Mouse (Mus musculus) thymus, postnatal 14 days (tissue): Measurements from ENCODE around the gene Dusp12.

Experiments used
- DNase-seq: peaks from one replicate; pipeline ENCODE4 v3.0.0; 2021

The Dusp12 gene

GRCm38 (mm10) chr1:170896651-170897281 is 11.4 kb upstream of the Dusp12 start:
- no peak for DNase-seq

GRCm38 (mm10) chr1:170894603-170895602 is 9.6 kb upstream of the Dusp12 start:
- DNase-seq: peak; percentile 15

- no peak for DNase-seq
Observed at GRCm38 (mm10) chr1:170892279-170892678, 6.9 kb upstream of the Dusp12 start.

DNA sequence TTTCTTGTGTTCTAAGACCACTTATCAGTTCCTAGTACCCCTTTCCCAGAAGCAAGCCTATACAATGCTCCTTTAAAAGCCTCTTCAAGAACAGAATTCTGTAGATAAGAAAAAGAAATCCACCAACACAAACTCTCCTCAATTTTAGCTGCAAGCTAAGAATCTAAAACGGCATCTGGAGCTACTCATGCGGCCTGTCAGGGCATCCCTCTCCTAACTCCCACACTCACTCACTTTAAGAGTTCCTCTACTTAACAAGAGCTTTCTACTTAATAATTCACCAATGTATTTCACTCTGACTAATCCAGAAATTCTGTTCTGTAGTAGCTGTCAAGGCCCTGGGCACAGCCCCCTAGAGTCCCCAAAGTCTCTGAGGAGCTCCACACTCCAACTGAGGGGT is 6.3 kb upstream of the Dusp12 start:
- no peak for DNase-seq

GRCm38 (mm10) chr1:170889310-170889709 is 4.0 kb upstream of the Dusp12 start:
- no peak for DNase-seq

DNA sequence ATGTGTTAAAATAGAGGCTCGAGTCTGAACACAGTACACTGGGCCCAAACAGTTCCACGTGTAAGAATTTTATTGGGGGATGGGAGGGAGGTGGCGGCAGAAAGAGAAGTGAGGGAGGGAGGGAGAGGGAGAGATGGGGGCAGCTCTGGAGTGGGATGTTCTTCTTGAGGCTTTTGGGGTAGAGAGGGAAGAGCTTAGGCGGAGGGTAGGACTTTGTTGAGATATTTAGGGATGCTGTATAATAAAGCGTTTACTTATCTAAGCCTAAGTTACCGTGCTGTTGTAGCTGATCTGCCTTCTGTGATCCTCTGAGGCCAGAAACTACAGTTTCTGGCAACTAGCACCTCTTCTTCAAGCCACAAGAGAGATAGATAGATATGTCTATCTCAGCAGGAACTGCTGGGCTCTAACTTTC is 711 bp upstream of the Dusp12 start:
- DNase-seq: no peak

- no peak for DNase-seq
Observed at GRCm38 (mm10) chr1:170884390-170884789, 950 bp downstream of the Dusp12 start.

DNA sequence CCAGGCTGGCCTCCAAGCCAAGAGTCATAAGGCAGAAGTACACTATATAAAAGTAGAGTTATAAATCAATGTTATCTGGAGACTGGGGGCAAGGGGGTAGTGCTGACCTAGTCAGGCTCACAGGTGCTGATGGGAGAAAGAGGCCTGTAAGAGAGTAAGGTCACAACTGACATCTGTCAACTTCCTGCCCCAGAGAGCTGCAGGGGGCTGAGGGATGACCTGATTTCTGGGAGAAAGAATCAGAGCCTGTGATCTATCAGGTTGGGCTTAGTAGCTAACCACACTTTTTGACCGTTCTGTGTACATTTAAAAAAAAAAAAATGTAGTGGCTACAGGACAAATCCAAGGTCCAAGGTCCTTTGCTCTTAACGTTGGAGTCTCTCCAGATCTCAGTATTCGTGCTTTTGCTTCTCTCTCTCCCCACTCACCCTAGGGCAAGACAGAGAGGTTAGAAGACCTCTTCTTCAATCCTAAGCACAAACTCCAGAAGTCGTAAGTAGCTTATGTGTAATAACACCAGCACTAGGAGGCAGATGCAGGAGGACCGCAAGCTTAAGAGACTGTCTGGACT is 2.3 kb downstream of the Dusp12 start:
- peak; percentile 17 for DNase-seq

DNA sequence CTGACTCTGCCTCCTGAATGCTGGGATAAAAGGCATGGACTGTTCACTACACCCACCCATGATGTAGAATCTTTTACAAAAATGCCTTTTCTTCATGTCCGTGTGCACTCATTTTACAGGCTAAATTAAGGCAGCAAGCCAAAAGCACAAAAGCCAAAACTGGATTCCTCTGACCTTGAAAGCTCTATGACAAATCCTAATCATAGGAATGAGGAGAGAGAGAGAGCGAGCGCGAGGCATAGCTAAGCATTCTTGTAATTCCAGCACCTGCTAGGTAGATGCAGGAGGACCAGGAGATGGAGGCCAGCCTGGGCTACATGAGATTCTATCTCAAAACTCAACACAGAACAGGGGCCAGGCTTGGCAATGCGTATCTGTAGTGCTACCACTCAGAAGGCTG is 8.4 kb downstream of the Dusp12 start:
- no peak for DNase-seq

DNA sequence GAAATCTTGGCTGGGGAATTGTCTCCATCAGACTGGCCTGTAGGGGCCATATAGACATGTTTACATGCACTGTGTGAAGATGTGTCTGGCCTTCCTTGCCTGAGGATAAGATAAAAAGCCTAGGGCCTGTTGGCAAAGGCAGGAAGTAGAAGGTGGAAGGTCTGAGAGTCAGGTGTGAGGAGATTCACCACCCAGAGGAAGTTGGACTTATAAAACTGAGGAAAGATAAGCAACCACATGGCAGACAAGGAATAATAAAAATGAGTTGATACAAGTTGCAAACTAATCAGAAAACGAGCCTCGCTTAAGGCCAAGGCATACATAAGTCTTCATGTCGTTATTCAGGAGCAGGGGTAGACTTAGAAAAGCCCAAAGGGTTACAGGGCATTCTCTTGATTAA is 9.7 kb downstream of the Dusp12 start:
- DNase-seq: no peak

DNA sequence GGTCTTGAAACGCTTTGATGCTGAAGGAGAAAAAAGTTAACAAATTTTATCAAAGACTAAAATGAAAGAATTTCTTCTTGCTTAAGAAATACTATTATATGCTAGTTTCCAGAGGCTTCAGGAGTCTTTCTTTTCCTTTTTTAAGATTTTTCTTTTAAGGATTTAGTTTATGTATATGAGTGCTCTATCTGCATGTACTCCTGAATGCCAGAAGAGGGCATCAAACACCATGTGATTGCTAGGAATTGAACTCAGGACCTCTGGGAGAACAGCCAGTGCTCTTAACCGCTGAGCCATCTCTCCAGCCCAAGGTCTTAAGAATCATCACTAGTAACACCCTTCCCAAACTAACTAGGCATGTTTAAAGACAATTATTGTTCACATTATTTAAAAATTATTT is 13.4 kb downstream of the Dusp12 start:
- no peak for DNase-seq

- no peak for DNase-seq
Observed at GRCm38 (mm10) chr1:170871402-170871801, 13.9 kb downstream of the Dusp12 start.

DNA sequence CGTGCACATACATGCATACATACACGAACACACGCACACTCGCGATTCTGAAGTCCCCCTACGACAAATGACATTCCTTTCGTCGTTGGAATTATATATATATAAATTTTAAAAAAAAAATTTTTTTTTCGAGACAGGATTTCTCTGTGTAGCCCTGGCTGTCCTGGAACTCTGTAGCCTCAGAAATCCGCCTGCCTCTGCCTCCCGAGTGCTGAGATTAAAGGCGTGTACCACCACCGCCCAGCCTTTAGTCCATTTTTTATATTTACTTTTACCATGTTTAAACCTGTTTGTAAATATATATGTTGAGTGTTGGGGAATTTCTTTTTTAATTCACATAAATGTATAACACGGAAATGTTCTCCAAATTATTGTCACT is 16.4 kb downstream of the Dusp12 start:
- no peak for DNase-seq

DNA sequence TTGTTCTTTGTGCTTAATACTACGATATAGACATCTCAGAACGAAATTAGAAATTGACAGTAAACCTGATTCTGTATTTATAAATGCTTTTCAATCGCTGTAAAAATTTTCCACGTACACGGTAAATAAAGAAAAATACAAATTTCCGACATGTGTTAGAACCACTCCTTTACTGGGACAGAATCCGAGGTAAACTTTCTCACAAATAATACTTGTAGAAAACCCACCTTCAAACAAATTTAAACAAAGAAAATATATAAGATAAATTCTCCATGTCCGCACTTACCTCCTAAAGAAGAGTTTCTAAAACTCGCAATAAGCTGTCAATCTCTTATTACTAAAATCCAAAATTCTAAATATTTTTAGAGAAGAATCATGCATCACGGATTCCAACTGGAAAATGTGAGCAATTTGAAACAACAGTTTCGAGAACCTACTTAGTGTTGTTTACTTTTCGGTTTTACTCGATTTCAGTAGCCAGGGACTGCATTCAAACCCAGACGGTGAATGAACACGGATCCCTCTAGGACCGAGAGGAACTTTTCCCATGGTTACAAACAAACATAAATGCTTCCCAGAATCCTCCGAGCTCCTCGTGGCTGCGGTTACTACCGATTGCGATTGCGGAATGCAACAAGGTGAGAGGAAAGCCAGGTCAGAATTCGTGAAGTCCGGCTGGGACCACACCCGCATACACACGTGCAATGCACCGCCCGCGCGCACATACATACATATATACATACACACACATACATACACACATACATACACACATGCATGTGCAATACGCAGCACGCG is 17.0 kb downstream of the Dusp12 start:
- peak; percentile 40 for DNase-seq

DNA sequence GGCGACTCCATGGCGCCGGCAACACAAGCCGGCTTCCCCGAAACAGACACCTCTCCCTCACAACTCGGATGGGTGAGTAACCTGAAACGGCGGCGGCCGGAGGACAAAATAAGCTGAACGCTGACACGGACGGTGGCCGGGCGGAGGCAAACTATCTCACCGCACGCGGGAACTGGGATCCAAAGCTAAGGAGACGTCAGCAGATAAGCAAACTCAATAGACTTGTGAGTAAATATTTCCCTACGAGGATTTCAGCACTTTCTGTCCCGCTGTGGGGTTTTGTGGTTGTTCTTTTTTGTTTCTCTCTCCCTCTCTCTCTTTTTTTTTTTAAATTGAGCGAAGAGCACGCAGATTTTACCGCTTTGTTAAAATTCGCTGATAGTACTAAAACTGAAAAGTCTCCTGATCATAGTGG is 17.6 kb downstream of the Dusp12 start, which contains the start of gene Atf6:
Gene Atf6, minus strand, starts transcription at position 81 of the 415 bp plus-strand sequence.
- peak; percentile 90 for DNase-seq

GRCm38 (mm10) chr1:170866992-170867690 is 18.2 kb downstream of the Dusp12 start:
- DNase-seq: peak; percentile 30

DNA sequence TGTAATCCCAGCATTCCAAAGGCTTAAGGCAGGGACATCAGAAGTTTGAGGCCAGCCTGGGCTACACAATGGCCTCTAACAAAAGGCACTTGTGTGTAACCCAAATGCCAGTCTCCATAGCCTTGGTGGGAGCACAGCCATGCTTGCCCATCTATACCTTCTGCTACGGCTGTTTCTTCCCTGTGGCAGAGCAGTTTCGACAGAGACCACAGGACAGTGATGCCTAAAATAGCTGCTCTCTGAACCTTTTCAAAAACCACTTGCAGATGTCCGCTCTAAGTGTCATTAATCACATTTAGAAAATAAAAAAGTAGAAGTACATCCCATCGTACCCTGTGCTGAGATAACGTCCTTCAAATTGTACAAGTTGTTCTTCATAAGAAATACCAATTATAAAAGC is 19.9 kb downstream of the Dusp12 start:
- no peak for DNase-seq

- no peak for DNase-seq
Observed at GRCm38 (mm10) chr1:170864754-170865153, 20.6 kb downstream of the Dusp12 start.

DNA sequence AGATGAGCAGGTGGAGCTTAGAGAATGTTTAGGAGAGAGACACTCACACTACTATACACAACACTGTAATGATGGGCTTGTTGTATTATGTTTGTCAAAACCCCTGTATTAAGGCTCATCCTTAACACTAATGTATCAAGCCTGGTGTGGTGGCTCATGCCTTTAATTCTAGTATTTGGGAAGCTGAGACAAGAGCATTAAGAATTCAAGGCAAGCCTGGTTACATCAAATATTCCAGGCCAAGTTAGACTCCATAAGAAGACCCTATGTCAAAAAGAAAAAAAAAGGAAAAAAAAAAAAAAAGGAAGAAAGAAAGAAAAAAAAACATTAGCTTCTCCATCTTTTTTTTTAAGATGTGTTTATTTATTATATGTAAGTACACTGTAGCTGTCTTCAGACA is 21.1 kb downstream of the Dusp12 start:
- DNase-seq: no peak

- peak; percentile 54 for DNase-seq
Observed at GRCm38 (mm10) chr1:170863033-170863432, 22.3 kb downstream of the Dusp12 start.

DNA sequence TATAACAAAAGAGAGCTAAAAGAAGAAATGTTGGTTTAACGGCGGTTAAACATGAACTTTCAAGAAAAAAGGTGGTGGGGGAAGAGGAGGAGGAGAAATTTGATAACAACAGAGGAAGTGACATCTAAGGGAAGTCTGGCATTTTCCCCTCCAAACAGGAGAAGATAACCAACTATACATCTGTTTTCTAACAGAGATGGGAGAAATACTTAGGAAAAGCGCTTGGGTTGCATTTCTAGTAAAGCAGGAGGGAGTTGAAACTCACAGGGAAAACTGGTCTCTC is 23.0 kb downstream of the Dusp12 start:
- DNase-seq: no peak

DNA sequence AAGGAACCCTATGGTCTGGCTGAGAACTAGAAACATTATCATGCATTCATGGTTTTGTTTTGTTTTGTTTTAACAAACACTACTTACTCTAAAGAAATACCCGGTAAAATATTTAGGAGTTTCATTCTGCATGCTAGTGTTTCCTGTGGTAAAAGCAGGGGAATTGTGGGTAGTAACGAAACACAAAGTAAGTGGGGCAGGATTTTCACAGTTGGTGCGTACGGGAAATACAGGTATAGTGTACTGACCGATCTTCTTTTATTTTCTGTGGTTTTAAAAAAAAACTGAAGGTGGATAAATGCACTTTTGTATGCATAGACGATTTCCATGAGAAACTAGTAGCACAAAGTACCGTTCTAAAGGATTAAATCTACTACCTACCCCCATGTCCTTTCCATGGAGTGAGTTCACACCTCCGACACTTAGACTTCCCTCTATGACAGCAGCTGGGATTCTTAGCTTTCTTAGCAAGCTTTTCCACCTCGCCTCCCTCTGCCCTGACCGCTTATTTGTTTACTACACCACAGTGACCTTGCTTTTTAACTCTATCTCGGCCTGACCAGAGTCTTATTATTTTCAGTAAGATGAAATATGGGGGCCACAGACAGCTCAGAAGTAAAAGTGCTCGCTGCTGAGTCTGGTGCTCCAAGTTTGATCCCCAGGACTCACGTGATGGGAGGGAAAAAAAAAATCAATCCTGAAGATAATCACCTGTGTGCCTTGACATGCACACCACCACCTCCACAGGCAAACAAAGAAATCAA is 23.5 kb downstream of the Dusp12 start:
- DNase-seq: peak; percentile 25
